Mouse (Mus musculus) midbrain, embryonic 14.5 days (tissue): ENCODE results near the gene Ubn1. TPM values are rescaled to one million over a fixed set of nuclear protein-coding genes. Genes with fewer than 3 reads are reported as not detected.

ENCODE experiments used
- ATAC-seq: fragments of 200-750 bp; cut with Nextera tagmentation; 2 replicates; pipeline ENCODE4 v1.8.0; 2017; ENCODE audit warnings: moderate number of reproducible peaks, moderate library complexity; ENCODE audit not compliant: low FRiP score, low TSS enrichment
- DNase-seq: peaks from one replicate; pipeline ENCODE4 v3.0.0-alpha.2; 2015
- H3K27ac ChIP-seq: fragments of 300-500 bp; sonication (generic); replicated peaks from 2 replicates; pipeline ENCODE4 v1.5.1; 2014; ENCODE audit warnings: mild to moderate bottlenecking, low read depth, low read length, moderate library complexity
- H3K27me3 ChIP-seq: fragments of 300-500 bp; sonication (generic); 2 replicates; pipeline ENCODE4 v1.6.1; 2014; ENCODE audit warnings: low read length, control low read depth, mixed read lengths; ENCODE audit not compliant: control insufficient read depth, insufficient read depth
- H3K36me3 ChIP-seq: fragments of 300-500 bp; sonication (generic); 2 replicates; pipeline ENCODE4 v1.6.1; 2014; ENCODE audit warnings: low read length, control low read depth; ENCODE audit not compliant: control insufficient read depth, insufficient read depth
- H3K4me1 ChIP-seq: fragments of 300-500 bp; sonication (generic); 2 replicates; pipeline ENCODE4 v1.6.1; 2014; ENCODE audit warnings: mild to moderate bottlenecking, antibody characterized with exemption, low read length, control low read depth; ENCODE audit not compliant: control insufficient read depth, insufficient read depth
- H3K4me2 ChIP-seq: fragments of 300-500 bp; sonication (generic); 2 replicates; pipeline ENCODE4 v1.6.1; 2014; ENCODE audit warnings: mild to moderate bottlenecking, low read length, moderate library complexity
- H3K4me3 ChIP-seq: fragments of 300-500 bp; sonication (generic); replicated peaks from 2 replicates; pipeline ENCODE4 v1.5.1; 2014; ENCODE audit warnings: low read depth, low read length
- H3K9ac ChIP-seq: fragments of 300-500 bp; sonication (generic); replicated peaks from 2 replicates; pipeline ENCODE4 v1.6.1; 2014; ENCODE audit warnings: mild to moderate bottlenecking, low read length, moderate library complexity
- H3K9me3 ChIP-seq: fragments of 300-500 bp; sonication (generic); 2 replicates; pipeline ENCODE4 v1.6.1; 2016; ENCODE audit warnings: low read length, control low read depth, mixed read lengths; ENCODE audit not compliant: control insufficient read depth
- WGBS: fragments of 180-500 bp; shearing (Covaris S2); extraction: QIAGEN DNeasy Blood & Tissue Kit; methylation state at CpG from one replicate; pipeline ENCODE4 v1.1.7; 2014; 5-methylcytosine and 5-hydroxymethylcytosine counted together
- polyA plus RNA-seq: library from polyadenylated mRNA; unstranded; fragments of >200 nt; fragmentation: Nextera tagmentation; extraction: Ambion mirVana; gene quantifications from 2 replicates; pipeline ENCODE4 v1.2.1, GENCODE M21; 2014

The Ubn1 gene
- polyA plus RNA-seq, 1 experiment from 2014 or later, result 19.8 TPM

DNA sequence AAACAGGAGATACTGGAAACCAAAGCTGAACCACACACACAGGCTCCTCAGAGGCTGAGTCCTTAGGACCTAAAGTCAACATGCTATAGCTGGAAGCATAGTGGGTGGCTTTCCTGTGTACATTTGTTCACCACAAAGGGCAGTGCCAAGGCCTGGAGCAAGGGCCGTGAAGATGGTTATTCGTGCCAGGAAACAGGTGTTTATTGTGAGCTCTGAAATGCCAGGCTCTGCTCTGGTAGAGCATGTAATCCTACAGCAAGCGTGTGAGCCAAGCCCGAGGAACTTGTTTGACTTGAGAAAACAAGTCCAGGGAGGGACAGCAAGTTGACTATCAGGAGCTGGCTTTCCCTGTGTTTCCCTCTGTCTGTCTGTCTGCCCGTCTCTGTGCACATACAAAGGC is 43.4 kb downstream of the Ubn1 start:
- 87% methylated on average over 5 of the region's 5 CpGs for WGBS
- no peaks in the 10 kb centered on the region for H3K9me3 ChIP-seq
- DNase-seq, result no peak
- no peaks in the 10 kb centered on the region for H3K27me3 ChIP-seq
- H3K4me3 ChIP-seq, result no peak overlapping the region
- ATAC-seq, result no peak
- no peak overlapping the region for H3K9ac ChIP-seq
- no peak overlapping the region for H3K27ac ChIP-seq
- no peak overlapping the region for H3K4me2 ChIP-seq
- no peaks in the 10 kb centered on the region for H3K4me1 ChIP-seq
- H3K36me3 ChIP-seq, result peaks cover 8% of the 10 kb centered on the region

GRCm38 (mm10) chr16:5096504-5096903 is 46.6 kb downstream of the Ubn1 start:
- DNase-seq, result no peak
- no peak overlapping the region for H3K27ac ChIP-seq
- H3K27me3 ChIP-seq, result no peaks in the 10 kb centered on the region
- no peaks in the 10 kb centered on the region for H3K36me3 ChIP-seq
- no peak overlapping the region for H3K4me2 ChIP-seq
- 83% methylated on average over 8 of the region's 8 CpGs for WGBS
- no peak for ATAC-seq
- H3K9ac ChIP-seq, result no peak overlapping the region
- H3K4me1 ChIP-seq, result no peaks in the 10 kb centered on the region
- H3K9me3 ChIP-seq, result no peaks in the 10 kb centered on the region
- H3K4me3 ChIP-seq, result no peak overlapping the region

DNA sequence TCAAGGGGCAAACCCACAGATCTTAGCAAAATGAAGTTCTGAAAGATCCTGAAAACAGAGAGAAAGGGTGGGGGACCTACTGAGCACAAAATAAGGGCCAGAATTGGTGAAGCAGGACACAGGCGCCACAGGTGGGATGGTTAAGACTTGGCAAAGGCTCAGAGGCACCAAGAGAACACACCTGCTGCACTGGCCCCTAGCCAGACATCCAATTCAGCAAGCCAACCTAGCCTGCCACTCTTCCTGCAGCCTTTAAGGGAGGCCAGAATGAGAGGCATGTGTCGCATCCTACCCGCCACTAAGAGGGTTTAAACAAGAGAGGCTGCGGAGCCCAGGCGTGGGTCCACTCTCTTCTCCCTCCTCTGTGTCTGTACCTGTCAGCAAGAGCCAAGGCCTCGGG is 51.1 kb downstream of the Ubn1 start:
- DNase-seq (no peak), ATAC-seq (no peak)
- 75% methylated on average over 6 of the region's 6 CpGs for WGBS
- Histone ChIP-seq H3K4me2 (no peak overlapping the region), H3K36me3 (no peaks in the 10 kb centered on the region), H3K9ac (no peak overlapping the region), H3K4me1 (no peaks in the 10 kb centered on the region), H3K4me3 (no peak overlapping the region), H3K27me3 (no peaks in the 10 kb centered on the region), H3K27ac (no peak overlapping the region), H3K9me3 (no peaks in the 10 kb centered on the region)

DNA sequence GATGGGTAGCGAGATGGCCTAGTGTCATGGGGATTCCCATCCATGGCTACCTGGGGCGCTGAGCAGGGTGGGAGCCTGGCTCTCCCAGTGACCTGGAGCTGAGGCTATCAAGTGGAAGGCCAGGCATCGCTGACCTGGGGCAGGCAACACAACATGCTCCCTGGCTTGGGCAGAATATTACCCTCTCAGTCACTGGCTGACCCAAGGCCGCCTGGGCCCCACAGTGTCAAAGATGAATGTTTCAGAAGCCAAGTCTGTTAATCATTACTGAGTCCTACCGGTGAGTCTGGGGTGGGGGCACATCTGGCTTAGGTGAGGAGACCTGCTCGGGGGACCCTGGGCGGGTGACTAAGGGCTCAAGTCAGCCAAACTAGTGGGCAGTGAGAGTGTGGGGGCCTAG is 60.0 kb downstream of the Ubn1 start:
- Histone ChIP-seq H3K36me3 (no peaks in the 10 kb centered on the region), H3K27ac (no peak overlapping the region), H3K4me2 (no peak overlapping the region), H3K9ac (no peak overlapping the region), H3K27me3 (no peaks in the 10 kb centered on the region), H3K9me3 (no peaks in the 10 kb centered on the region), H3K4me3 (no peak overlapping the region), H3K4me1 (no peaks in the 10 kb centered on the region)
- DNase-seq (no peak), ATAC-seq (no peak)
- WGBS, result 87% methylated on average over 7 of the region's 7 CpGs

DNA sequence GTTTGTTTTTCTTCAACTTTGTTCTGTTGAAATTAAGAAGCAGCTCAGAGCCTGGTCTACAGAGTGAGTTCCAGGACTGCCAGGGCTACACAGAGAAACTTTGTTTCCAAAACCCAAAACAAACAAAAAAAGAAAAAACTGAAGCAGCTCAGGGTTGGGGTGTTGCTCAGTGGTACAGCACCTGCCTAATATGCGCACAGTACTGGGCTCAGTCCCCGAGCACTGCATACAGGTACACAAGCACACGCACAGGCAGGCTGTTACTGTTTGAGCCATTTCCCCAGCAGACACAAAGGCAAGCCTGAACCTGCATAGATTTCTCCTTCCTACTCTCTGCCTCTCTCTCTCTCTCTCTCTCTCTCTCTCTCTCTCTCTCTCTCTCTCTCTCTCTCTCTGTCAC is 61.2 kb downstream of the Ubn1 start:
- no peak overlapping the region for H3K4me3 ChIP-seq
- H3K9ac ChIP-seq, result no peak overlapping the region
- no peaks in the 10 kb centered on the region for H3K27me3 ChIP-seq
- H3K27ac ChIP-seq, result no peak overlapping the region
- H3K4me1 ChIP-seq, result no peaks in the 10 kb centered on the region
- no peaks in the 10 kb centered on the region for H3K36me3 ChIP-seq
- DNase-seq, result no peak
- no peaks in the 10 kb centered on the region for H3K9me3 ChIP-seq
- 91% methylated on average over 3 of the region's 3 CpGs for WGBS
- H3K4me2 ChIP-seq, result no peak overlapping the region
- ATAC-seq, result no peak

GRCm38 (mm10) chr16:5113002-5113550 is 63.2 kb downstream of the Ubn1 start:
- DNase-seq (no peak), ATAC-seq (no peak)
- Histone ChIP-seq H3K4me2 (no peak overlapping the region), H3K9me3 (no peaks in the 10 kb centered on the region), H3K4me1 (no peaks in the 10 kb centered on the region), H3K4me3 (no peak overlapping the region), H3K36me3 (no peaks in the 10 kb centered on the region), H3K27me3 (no peaks in the 10 kb centered on the region), H3K9ac (no peak overlapping the region), H3K27ac (no peak overlapping the region)
- WGBS, result 67% methylated on average over 4 of the region's 4 CpGs

GRCm38 (mm10) chr16:5113582-5113981 is 63.7 kb downstream of the Ubn1 start:
- no peak for ATAC-seq
- H3K4me1 ChIP-seq, result no peaks in the 10 kb centered on the region
- H3K9me3 ChIP-seq, result no peaks in the 10 kb centered on the region
- no peak overlapping the region for H3K9ac ChIP-seq
- H3K36me3 ChIP-seq, result no peaks in the 10 kb centered on the region
- no peak overlapping the region for H3K4me2 ChIP-seq
- H3K27me3 ChIP-seq, result no peaks in the 10 kb centered on the region
- no peak overlapping the region for H3K27ac ChIP-seq
- no peak overlapping the region for H3K4me3 ChIP-seq
- WGBS, result 75% methylated on average over 2 of the region's 2 CpGs
- no peak for DNase-seq

GRCm38 (mm10) chr16:5119385-5119784 is 69.5 kb downstream of the Ubn1 start:
- H3K36me3 ChIP-seq, result no peaks in the 10 kb centered on the region
- no peak overlapping the region for H3K9ac ChIP-seq
- no peaks in the 10 kb centered on the region for H3K9me3 ChIP-seq
- H3K4me3 ChIP-seq, result no peak overlapping the region
- WGBS, result 79% methylated on average over 4 of the region's 4 CpGs
- no peaks in the 10 kb centered on the region for H3K27me3 ChIP-seq
- DNase-seq, result no peak
- ATAC-seq, result no peak
- no peak overlapping the region for H3K27ac ChIP-seq
- no peaks in the 10 kb centered on the region for H3K4me1 ChIP-seq
- H3K4me2 ChIP-seq, result no peak overlapping the region

DNA sequence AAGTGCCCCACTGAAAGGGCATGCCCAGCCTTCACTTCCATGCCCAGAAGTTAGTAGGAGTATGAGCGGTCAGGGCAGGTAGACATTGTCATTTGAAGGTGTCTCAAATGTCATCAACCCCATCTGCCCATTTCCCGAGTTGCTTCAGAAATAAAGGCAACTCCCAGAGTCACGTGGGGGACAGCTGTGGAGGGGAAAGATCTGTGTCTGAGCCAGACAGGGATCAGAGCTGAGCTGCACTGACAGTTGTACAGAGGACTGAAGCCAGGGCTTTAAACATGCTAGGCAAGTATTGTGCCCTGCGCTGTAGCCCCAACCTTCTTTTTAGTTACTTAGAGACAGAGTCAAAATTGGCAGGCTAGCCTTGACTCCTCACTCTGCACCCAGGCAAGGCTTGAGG is 70.0 kb downstream of the Ubn1 start:
- 84% methylated on average over 4 of the region's 4 CpGs for WGBS
- no peaks in the 10 kb centered on the region for H3K36me3 ChIP-seq
- no peak overlapping the region for H3K4me3 ChIP-seq
- ATAC-seq, result no peak
- no peak for DNase-seq
- no peak overlapping the region for H3K4me2 ChIP-seq
- H3K27me3 ChIP-seq, result no peaks in the 10 kb centered on the region
- H3K4me1 ChIP-seq, result no peaks in the 10 kb centered on the region
- no peak overlapping the region for H3K27ac ChIP-seq
- H3K9ac ChIP-seq, result no peak overlapping the region
- H3K9me3 ChIP-seq, result no peaks in the 10 kb centered on the region
